In the genomic region with DNA sequence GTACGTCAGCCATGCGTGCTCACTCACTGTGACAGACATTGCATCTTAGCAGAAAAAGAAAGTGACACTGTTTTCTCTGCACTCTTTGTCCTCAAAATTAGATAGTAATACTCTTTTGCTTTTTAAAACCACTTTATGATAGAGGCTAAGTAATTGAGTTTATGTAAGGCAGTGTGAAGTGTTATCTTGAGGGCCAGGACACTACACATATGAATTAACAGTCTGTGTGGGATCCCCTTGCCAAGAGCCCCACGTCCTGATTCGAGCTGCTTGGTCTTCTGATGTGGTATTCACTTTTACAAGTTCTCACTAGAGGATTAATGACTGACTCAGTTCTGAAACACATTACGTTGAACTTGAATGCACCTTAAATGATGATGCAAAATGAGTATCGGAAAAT, we compare ENCODE assay signal across 25 mouse cellular contexts. TPM values are rescaled to one million over a fixed set of nuclear protein-coding genes. Genes with fewer than 3 reads are reported as not detected.
A peak's percentile ranks its signal among the peaks of the same experiment; 100 is the strongest.
DNase-seq lines count a peak whose midpoint lies in the region; ATAC-seq and TF ChIP-seq lines count a peak whose summit lies in the region.
"Had no signal": no experiment of that assay in that cellular context is flagged by ENCODE, and none has a peak within 500 bp of the region (broad histone marks: within the 10 kb centered on the region; RNA-seq: fewer than 3 reads in every experiment).

No protein-coding gene starts in this region.

- TF ChIP-seq CTCF in hindbrain, postnatal 0 days (IDR thresholded peaks at IDR 0.05; ENCODE audit: low read depth) = no peak

- H3K9me3 ChIP-seq in neural tube, embryonic 15.5 days (replicated peaks) = no peaks in the 10 kb centered on the region
- H3K9me3 ChIP-seq in hindbrain, postnatal 0 days (ENCODE audit: low read length) = no peaks in the 10 kb centered on the region
- H3K9me3 ChIP-seq: embryonic facial prominence, embryonic 12.5 days; embryonic facial prominence, embryonic 15.5 days; heart, embryonic 10.5 days; heart, embryonic 13.5 days had no signal

- DNase-seq in 416B (ENCODE audit: low read depth) (peak; percentile 33), MEL-GATA-1-ER (ENCODE audit: extremely low read depth, low read depth) (peak; percentile 71)
- peak; percentile 7 for DNase-seq in CD4-positive, CD25-positive, alpha-beta regulatory T cell, adult 2 months (ENCODE audit: low read depth, low spot score)
- no peak for DNase-seq in ovary, adult 18-20 months (ENCODE audit: low spot score)
- DNase-seq in hindbrain, postnatal 0 days (ENCODE audit: low spot score) = no peak
- DNase-seq: adrenal gland, postnatal 10 days; adrenal gland, postnatal 36 days; cerebellum, adult 2 months; cerebellum, adult 9-11 months; cerebellum, postnatal 25 days; forebrain, postnatal 0 days; gastrocnemius, postnatal 36 days; heart, adult 2 months; heart, postnatal 14 days; heart, postnatal 4 days; kidney, adult 18-20 months had no signal

- no peaks in the 10 kb centered on the region for H3K27me3 ChIP-seq in neural tube, embryonic 15.5 days (replicated peaks)
- H3K27me3 ChIP-seq in hindbrain, postnatal 0 days (ENCODE audit: insufficient read depth, low read length) = no peaks in the 10 kb centered on the region
- H3K27me3 ChIP-seq: embryonic facial prominence, embryonic 12.5 days; embryonic facial prominence, embryonic 15.5 days; heart, embryonic 13.5 days; Patski had no signal

- 73% methylated on average over 6 of the region's 6 CpGs for WGBS in neural tube, embryonic 15.5 days
- WGBS in hindbrain, postnatal 0 days = 74% methylated on average over 6 of the region's 6 CpGs

- H3K4me3 ChIP-seq in neural tube, embryonic 15.5 days (replicated peaks) = no peak overlapping the region
- H3K4me3 ChIP-seq in hindbrain, postnatal 0 days (ENCODE audit: low read length) = no peak overlapping the region
- H3K4me3 ChIP-seq: embryonic facial prominence, embryonic 12.5 days; embryonic facial prominence, embryonic 15.5 days; heart, adult 2 months; heart, embryonic 10.5 days; heart, embryonic 13.5 days had no signal

- H3K9ac ChIP-seq in neural tube, embryonic 15.5 days (replicated peaks) = no peak overlapping the region
- H3K9ac ChIP-seq in hindbrain, postnatal 0 days (replicated peaks; ENCODE audit: low read length) = no peak overlapping the region
- H3K9ac ChIP-seq: embryonic facial prominence, embryonic 12.5 days; embryonic facial prominence, embryonic 15.5 days; forebrain, postnatal 0 days; heart, embryonic 13.5 days; hindbrain, embryonic 14.5 days had no signal

- no peak overlapping the region for H3K27ac ChIP-seq in neural tube, embryonic 15.5 days (replicated peaks)
- H3K27ac ChIP-seq in hindbrain, postnatal 0 days = no peak overlapping the region
- H3K27ac ChIP-seq: embryonic facial prominence, embryonic 12.5 days; embryonic facial prominence, embryonic 15.5 days; heart, adult 2 months; heart, embryonic 10.5 days; heart, embryonic 13.5 days; hindbrain, embryonic 14.5 days had no signal

- no peak overlapping the region for H3K4me2 ChIP-seq in neural tube, embryonic 15.5 days
- no peak overlapping the region for H3K4me2 ChIP-seq in hindbrain, postnatal 0 days (ENCODE audit: low read depth, low read length)
- H3K4me2 ChIP-seq: embryonic facial prominence, embryonic 12.5 days; embryonic facial prominence, embryonic 15.5 days; heart, embryonic 13.5 days; hindbrain, embryonic 14.5 days had no signal

- 0 out of 2 replicates have a peak, but pooled peaks cover 2% of the 10 kb centered on the region for H3K36me3 ChIP-seq in neural tube, embryonic 15.5 days
- no peaks in the 10 kb centered on the region for H3K36me3 ChIP-seq in hindbrain, postnatal 0 days (ENCODE audit: insufficient read depth, low read length)
- H3K36me3 ChIP-seq: embryonic facial prominence, embryonic 12.5 days; embryonic facial prominence, embryonic 15.5 days; heart, embryonic 10.5 days had no signal

- ATAC-seq in neural tube, embryonic 15.5 days (ENCODE audit: low FRiP score) = no peak
- ATAC-seq in hindbrain, postnatal 0 days = no peak
- ATAC-seq: forebrain, embryonic 14.5 days; forebrain, postnatal 0 days; intestine, embryonic 16.5 days; Patski had no signal

- no peaks in the 10 kb centered on the region for H3K4me1 ChIP-seq in neural tube, embryonic 15.5 days
- H3K4me1 ChIP-seq in hindbrain, postnatal 0 days (ENCODE audit: insufficient read depth, low read length) = no peaks in the 10 kb centered on the region
- H3K4me1 ChIP-seq: embryonic facial prominence, embryonic 12.5 days; embryonic facial prominence, embryonic 15.5 days; heart, embryonic 10.5 days had no signal

RNA-seq across cellular contexts. Expression of a gene that starts 49.8 kb away (rescaled TPM):
- 66.3 and 72.0 TPM in 2 replicates for polyA plus RNA-seq in neural tube, embryonic 15.5 days (2015; fragmentation: Nextera tagmentation; extraction: Ambion mirVana)
- 41.3 and 55.6 TPM in 2 replicates for total RNA-seq in hindbrain, postnatal 0 days (2014; rRNA removed)
- polyA plus RNA-seq in hindbrain, postnatal 0 days (2015; fragmentation: Nextera tagmentation; extraction: Ambion mirVana) = 63.1 and 64.1 TPM in 2 replicates

Comparison
In these comparisons a context has a peak if more than half of its experiments do, and no peak if none do; other contexts are left out.
1. DNase-seq: peak in 416B (single experiment), CD4-positive, CD25-positive, alpha-beta regulatory T cell, adult 2 months (single experiment) and MEL-GATA-1-ER (single experiment); none in ovary, adult 18-20 months (single experiment) and hindbrain, postnatal 0 days (single experiment).